Mouse (Mus musculus): ENCODE measurements at regions not wholly inside any gene's neighbourhood (a gene's known extent, or its start where the extent isn't known, plus 50 kb on each side); places are given as distances from the start of the nearest gene placed in this dataset.

- no peak for DNase-seq
Measured at GRCm38 (mm10) chr2:92752156-92752555, 152.6 kb downstream of the Chst1 start.

DNA sequence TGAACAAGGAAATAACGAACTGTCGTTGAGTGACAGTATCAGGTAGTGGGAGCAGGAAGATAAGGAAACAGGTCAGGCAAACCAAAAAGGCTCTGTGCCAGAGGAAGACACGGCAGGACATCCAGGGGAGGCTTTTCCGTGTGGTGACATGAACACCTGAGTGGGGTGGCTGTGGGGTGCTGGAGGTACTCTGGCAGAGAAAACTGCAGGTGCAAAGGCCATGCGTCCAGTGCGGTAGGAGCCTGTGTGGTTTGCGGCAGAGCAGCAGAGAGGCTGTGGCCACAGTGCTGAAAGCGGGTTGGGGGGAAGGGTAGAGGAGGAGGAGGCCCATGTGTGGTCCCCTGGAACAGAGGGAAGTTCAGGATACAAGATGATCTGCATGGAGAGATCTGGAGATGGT is 153.3 kb downstream of the Chst1 start:
- no peak for DNase-seq

GRCm38 (mm10) chr2:92754505-92755280 is 155.2 kb downstream of the Chst1 start:
- DNase-seq, result no peak

GRCm38 (mm10) chr2:92756491-92756890 is 157.0 kb downstream of the Chst1 start:
- no peak for DNase-seq

- DNase-seq, result no peak
Measured at GRCm38 (mm10) chr2:92758775-92759174, 156.1 kb upstream of the Syt13 start.

DNA sequence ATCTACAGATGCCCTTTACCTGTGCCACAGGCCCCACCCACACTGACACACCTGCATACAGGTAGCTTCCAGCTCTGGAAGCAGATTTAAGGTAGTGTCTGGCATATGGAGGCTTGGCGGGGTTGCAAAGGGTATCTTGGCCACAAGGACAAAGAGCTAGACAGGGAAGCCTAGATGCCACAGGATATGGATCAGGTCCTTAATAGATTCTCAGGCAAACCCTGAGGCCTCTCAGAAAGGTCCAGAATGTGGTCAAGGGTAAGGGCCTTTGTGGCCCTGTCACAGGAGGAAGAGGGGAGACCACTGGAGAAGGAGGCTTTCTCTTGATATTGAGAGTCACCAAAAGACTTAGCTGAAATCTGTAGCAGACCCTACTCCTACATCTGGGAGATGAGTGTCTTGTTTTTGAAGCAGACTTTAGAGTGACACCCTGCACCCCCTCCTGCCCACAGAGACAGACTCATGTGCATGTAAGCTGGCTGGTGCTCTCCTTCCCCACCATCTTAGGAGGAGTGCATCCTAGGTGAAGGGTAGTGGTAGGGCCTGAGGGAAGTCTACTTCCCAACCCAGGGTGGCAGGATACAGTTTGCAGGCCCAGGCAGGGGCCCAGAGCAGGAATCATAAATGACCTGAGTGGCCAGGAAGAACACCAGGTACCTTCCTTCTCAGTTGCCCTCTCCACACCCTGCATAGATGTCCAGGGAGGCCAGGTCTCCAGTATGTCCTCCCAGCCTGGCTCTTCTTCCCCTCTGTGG is 150.8 kb upstream of the Syt13 start:
- no peak for DNase-seq

DNA sequence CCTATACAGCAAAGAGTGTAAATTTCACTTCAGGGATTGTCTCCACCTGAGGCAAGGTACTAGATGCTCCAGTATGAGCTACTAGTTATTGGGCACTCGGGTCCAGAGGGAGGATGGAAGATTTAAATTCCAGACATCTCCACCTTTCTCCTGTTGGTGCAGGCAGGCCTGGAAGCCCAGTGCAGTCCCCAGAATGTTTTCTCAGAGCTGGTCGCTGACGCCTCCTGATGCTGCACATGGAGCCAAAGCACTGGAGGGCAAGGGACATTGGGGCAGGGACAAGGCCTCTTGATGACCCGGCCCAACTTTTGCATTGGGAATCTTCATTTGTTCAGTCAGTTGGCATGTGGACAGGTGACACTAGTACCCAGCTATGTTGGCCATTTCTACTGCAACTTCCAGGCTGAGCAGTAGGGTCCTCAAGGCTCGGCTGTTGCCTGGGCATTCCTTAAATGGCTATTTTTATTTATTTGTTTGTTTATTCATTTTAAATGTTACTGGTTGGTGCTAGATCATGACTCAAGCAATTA is 147.4 kb upstream of the Syt13 start:
- no peak for DNase-seq

DNA sequence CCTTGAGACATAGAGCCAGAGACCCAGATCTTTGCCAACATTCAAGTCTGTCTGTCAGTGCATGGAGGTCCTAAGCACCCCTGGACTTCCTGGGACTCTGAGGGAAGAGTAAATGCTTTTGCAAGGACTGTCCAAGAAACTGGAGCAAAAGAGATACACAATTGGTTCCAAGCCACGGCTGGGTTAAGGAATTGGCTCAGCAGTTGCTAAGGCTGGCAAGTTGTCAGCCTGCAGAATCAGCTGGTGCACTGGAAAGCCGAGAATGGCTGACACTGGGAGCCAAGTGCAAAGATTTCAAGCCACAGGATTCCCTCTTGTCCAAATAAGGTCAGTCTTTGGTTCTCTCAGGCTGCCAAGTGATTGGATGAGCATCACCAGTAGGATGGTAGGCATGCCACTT is 146.8 kb upstream of the Syt13 start:
- peak in 1 of 2 experiments; percentile 20 for DNase-seq

- DNase-seq, result no peak
Measured at GRCm38 (mm10) chr2:92769061-92769460, 145.8 kb upstream of the Syt13 start.

DNA sequence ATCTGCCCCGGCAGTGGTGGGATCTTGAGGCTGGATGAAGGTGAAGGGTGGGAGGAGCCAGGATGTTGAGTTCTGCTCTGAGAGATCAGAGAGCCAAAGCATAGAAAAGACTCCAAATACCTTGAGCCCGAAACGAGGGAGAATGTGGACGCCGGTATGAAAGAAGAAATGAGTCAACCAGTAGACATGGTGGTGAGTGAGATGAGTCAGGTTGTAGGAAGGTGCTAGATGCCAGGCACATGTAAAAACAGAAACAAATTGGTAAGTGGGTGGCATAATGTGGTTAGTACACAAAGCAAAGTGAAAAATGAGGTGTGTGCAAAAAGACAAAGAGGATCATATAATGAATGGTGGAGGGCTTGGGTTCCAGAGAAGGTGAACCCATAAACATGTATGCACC is 144.8 kb upstream of the Syt13 start:
- no peak for DNase-seq

GRCm38 (mm10) chr2:92772623-92773022 is 142.3 kb upstream of the Syt13 start:
- DNase-seq, result peak; percentile 15

- peak; percentile 61 to 64 for DNase-seq
Measured at GRCm38 (mm10) chr2:92776497-92776896, 138.4 kb upstream of the Syt13 start.

GRCm38 (mm10) chr2:92779101-92779500 is 135.8 kb upstream of the Syt13 start:
- DNase-seq, result no peak

GRCm38 (mm10) chr2:92780021-92780420 is 134.9 kb upstream of the Syt13 start:
- DNase-seq, result no peak

- no peak for DNase-seq
Measured at GRCm38 (mm10) chr2:92781451-92781850, 133.4 kb upstream of the Syt13 start.

- no peak for DNase-seq
Measured at GRCm38 (mm10) chr2:92782621-92783020, 132.3 kb upstream of the Syt13 start.

- DNase-seq, result no peak
Measured at GRCm38 (mm10) chr2:92784916-92785315, 130.0 kb upstream of the Syt13 start.

DNA sequence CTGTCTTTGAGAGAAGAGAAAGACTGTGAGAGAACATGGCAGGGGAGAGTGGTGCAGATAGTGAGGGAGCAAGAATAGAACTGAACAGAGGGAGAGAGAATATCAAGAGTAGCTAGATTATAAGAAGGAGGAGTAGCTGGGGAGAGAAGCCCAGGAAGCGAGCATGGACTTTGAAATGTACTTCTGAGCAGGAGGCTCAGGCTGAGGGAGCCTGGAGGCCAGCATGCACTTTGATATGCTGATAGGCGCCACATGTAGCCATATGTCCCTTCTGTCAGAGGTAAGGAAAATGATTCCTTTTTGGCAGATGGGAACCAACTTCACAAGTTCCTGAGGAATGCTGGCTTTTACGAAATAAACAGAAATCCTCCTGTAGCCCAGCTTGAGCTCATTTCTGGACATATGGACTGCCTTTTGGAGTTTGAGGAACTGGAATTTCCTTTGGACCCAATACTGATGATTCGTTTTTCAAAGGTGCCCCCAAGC is 126.9 kb upstream of the Syt13 start:
- DNase-seq, result no peak

DNA sequence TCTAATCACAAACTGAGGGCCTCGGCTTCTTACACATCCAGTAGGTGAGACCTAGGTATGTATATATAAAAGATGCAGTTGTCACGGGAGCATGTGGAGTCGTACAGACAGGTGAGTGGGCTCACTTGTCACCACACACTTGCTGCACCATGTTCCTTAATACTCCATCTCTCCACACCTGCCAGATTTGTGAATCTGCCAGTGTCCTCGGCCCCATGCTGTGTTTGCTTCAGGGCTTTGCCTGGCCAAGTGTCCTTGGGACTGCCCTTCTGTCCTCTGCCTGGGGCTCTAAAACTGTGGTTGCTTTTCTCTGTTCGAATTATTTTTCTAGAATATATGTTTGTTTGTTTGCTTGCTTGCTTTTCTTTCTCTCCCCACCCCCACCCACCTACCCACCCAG is 126.0 kb upstream of the Syt13 start:
- no peak for DNase-seq

DNA sequence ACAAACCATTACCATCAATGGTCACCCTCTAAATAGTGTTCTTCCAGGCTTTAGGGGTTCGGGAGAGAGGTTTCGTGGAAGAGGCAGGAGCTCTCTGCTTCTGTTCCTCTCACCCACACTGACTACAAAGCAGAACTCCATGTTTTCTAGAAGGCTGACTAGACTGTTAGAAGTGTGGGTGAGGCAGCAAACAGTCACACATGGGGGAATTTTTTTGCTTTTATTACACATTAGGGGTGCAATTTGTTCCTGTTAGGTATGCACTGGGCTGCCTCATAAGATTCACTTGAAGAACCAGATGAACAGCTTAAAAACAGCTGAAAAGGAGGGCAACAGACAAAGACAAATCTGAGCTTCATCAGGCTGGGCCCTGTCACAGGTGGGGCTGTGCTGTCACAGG is 124.5 kb upstream of the Syt13 start:
- no peak for DNase-seq

DNA sequence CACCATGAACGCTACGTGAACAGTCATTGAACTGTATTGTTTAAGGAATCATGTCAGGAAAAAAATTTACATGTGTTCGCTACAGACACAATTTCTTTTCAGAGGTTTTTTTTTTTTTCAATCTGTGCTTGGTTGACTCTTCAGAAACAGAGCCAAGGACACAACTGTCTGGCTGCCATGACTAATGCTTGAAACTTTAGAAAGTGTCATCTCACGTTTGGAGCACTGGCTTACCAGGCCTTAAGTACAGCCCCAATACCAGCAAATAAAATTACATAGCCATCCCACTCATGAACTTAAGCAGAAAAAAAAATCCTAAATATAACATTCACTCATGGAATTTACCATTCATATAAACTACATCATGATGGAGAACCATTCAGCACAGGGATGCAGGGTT is 115.1 kb upstream of the Syt13 start:
- peak in 1 of 2 experiments; percentile 27 for DNase-seq

GRCm38 (mm10) chr2:92800667-92801066 is 114.2 kb upstream of the Syt13 start:
- no peak for DNase-seq

DNA sequence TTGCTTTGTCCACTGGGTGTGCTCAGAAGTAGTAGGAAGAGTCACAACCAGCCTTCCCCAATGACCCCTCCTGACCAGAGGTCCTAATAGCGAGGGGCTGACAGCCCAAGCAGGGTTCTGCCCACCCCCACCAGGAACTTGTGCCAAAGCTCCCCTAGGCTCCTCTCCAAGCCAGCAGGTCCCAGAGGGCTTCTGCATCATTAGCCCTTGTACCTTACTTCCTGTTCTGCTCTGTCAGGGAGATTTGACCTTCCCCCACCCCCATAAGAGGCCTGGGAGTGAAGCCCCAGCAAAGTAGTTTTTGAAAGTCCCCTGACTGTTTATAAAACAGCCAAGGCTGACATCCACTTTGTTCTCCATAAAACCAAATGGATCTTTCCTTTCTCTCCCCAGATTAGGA is 110.0 kb upstream of the Syt13 start:
- DNase-seq, result no peak

Data from adrenal gland, postnatal 36 days (tissue).